ENCODE assay signal across 22 mouse cellular contexts in the genomic region with DNA sequence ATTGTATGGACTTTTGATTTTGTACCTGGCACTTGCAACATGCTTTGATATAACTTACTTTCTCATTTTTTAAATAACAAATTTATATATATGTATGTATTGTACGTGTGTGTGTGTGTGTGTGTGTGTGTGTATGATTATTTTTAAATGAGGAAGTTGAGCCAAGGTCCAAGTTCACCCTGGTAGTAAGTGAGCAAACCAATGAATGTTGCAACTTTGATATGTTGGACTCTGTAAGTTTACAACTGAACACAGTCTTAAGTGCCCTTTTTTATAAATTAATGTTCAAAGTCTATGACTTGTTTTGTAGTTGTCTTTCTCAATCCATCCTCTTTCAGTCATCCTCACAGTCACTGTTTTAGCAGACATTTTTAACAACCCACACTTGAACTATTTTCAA.
DNase-seq lines count a peak whose midpoint lies in the region; ATAC-seq and TF ChIP-seq lines count a peak whose summit lies in the region.
"Had no signal": no experiment of that assay in that cellular context is flagged by ENCODE, and none has a peak within 500 bp of the region (broad histone marks: within the 10 kb centered on the region; RNA-seq: fewer than 3 reads in every experiment).

No protein-coding gene starts in this region.

- no peaks in the 10 kb centered on the region for H3K36me3 ChIP-seq in hindbrain, embryonic 12.5 days
- no peaks in the 10 kb centered on the region for H3K36me3 ChIP-seq in hindbrain, postnatal 0 days (ENCODE audit: insufficient read depth, low read length)
- H3K36me3 ChIP-seq in midbrain, embryonic 10.5 days, result no peaks in the 10 kb centered on the region
- H3K36me3 ChIP-seq in midbrain, embryonic 15.5 days (replicated peaks), result no peaks in the 10 kb centered on the region
- no peaks in the 10 kb centered on the region for H3K36me3 ChIP-seq in hindbrain, embryonic 13.5 days
- H3K36me3 ChIP-seq in intestine, postnatal 0 days (ENCODE audit: control insufficient read depth, insufficient read depth), result no peaks in the 10 kb centered on the region
- H3K36me3 ChIP-seq: forebrain, embryonic 10.5 days had no signal

- H3K4me1 ChIP-seq in hindbrain, embryonic 12.5 days, result peaks cover 5% of the 10 kb centered on the region
- H3K4me1 ChIP-seq in hindbrain, postnatal 0 days (ENCODE audit: insufficient read depth, low read length), result no peaks in the 10 kb centered on the region
- H3K4me1 ChIP-seq in midbrain, embryonic 10.5 days, result peaks cover 15% of the 10 kb centered on the region
- peaks cover 8% of the 10 kb centered on the region; the same call in 1 of the 2 replicates for H3K4me1 ChIP-seq in midbrain, embryonic 15.5 days
- peaks cover 13% of the 10 kb centered on the region for H3K4me1 ChIP-seq in hindbrain, embryonic 13.5 days (replicated peaks)
- no peaks in the 10 kb centered on the region for H3K4me1 ChIP-seq in intestine, postnatal 0 days (replicated peaks; ENCODE audit: control insufficient read depth, insufficient read depth, low read length)

- DNase-seq in hindbrain, postnatal 0 days (ENCODE audit: low spot score), result no peak
- DNase-seq in midbrain, embryonic 10.5 days (ENCODE audit: low spot score), result no peak
- no peak for DNase-seq in c-Kit-positive CD71-positive TER-119-positive erythroid progenitor cells, embryonic 14.5 days (ENCODE audit: low spot score)
- DNase-seq: adrenal gland, adult 2 months; adrenal gland, postnatal 14 days; cerebellum, adult 11-12 months; cerebellum, adult 8-10 months; cerebellum, postnatal 10 days; cerebellum, postnatal 36 days; gastrocnemius, adult 2 months; gastrocnemius, postnatal 14 days; heart, adult 11 months; kidney, adult 11 months had no signal

- 85% methylated on average over 1 of the region's 1 CpGs for WGBS in hindbrain, embryonic 12.5 days
- WGBS in hindbrain, postnatal 0 days, result 85% methylated on average over 1 of the region's 1 CpGs
- 89% methylated on average over 1 of the region's 1 CpGs for WGBS in midbrain, embryonic 10.5 days
- WGBS in midbrain, embryonic 15.5 days, result 88% methylated on average over 1 of the region's 1 CpGs
- WGBS in hindbrain, embryonic 13.5 days, result 84% methylated on average over 1 of the region's 1 CpGs
- WGBS in intestine, postnatal 0 days, result 48% methylated on average over 1 of the region's 1 CpGs

- H3K4me2 ChIP-seq in hindbrain, embryonic 12.5 days (replicated peaks), result no peak overlapping the region
- no peak overlapping the region for H3K4me2 ChIP-seq in hindbrain, postnatal 0 days (ENCODE audit: low read depth, low read length)
- no peak overlapping the region for H3K4me2 ChIP-seq in midbrain, embryonic 15.5 days
- no peak overlapping the region for H3K4me2 ChIP-seq in hindbrain, embryonic 13.5 days
- no peak overlapping the region for H3K4me2 ChIP-seq in intestine, postnatal 0 days (replicated peaks; ENCODE audit: low read depth)
- H3K4me2 ChIP-seq: forebrain, embryonic 13.5 days; heart, embryonic 11.5 days had no signal

- no peaks in the 10 kb centered on the region for H3K9me3 ChIP-seq in hindbrain, embryonic 12.5 days (replicated peaks)
- H3K9me3 ChIP-seq in hindbrain, postnatal 0 days (ENCODE audit: low read length), result no peaks in the 10 kb centered on the region
- no peaks in the 10 kb centered on the region for H3K9me3 ChIP-seq in midbrain, embryonic 10.5 days (replicated peaks)
- H3K9me3 ChIP-seq in midbrain, embryonic 15.5 days, result no peaks in the 10 kb centered on the region
- H3K9me3 ChIP-seq in hindbrain, embryonic 13.5 days, result no peaks in the 10 kb centered on the region
- H3K9me3 ChIP-seq in intestine, postnatal 0 days (ENCODE audit: control insufficient read depth), result no peaks in the 10 kb centered on the region
- H3K9me3 ChIP-seq: forebrain, embryonic 10.5 days; forebrain, embryonic 13.5 days had no signal

- ATAC-seq in hindbrain, embryonic 12.5 days (ENCODE audit: low FRiP score), result no peak
- no peak for ATAC-seq in hindbrain, postnatal 0 days
- ATAC-seq in midbrain, embryonic 15.5 days (replicated peaks), result no peak
- ATAC-seq in hindbrain, embryonic 13.5 days (ENCODE audit: low FRiP score), result no peak
- peak; percentile 97 for ATAC-seq in intestine, postnatal 0 days
- ATAC-seq: CD4-positive, CD25-positive, alpha-beta regulatory T cell, adult 4 months; forebrain, embryonic 13.5 days; forebrain, embryonic 16.5 days had no signal

- no peak overlapping the region for H3K9ac ChIP-seq in hindbrain, embryonic 12.5 days
- H3K9ac ChIP-seq in hindbrain, postnatal 0 days (replicated peaks; ENCODE audit: low read length), result no peak overlapping the region
- H3K9ac ChIP-seq in midbrain, embryonic 15.5 days, result no peak overlapping the region
- no peak overlapping the region for H3K9ac ChIP-seq in hindbrain, embryonic 13.5 days
- H3K9ac ChIP-seq in intestine, postnatal 0 days (ENCODE audit: low read depth, low read length), result no peak overlapping the region
- H3K9ac ChIP-seq: forebrain, embryonic 13.5 days had no signal

- no peak overlapping the region for H3K4me3 ChIP-seq in hindbrain, embryonic 12.5 days
- no peak overlapping the region for H3K4me3 ChIP-seq in hindbrain, postnatal 0 days (ENCODE audit: low read length)
- H3K4me3 ChIP-seq in midbrain, embryonic 10.5 days, result no peak overlapping the region
- H3K4me3 ChIP-seq in midbrain, embryonic 15.5 days, result no peak overlapping the region
- H3K4me3 ChIP-seq in hindbrain, embryonic 13.5 days, result no peak overlapping the region
- no peak overlapping the region for H3K4me3 ChIP-seq in intestine, postnatal 0 days (ENCODE audit: low read depth, low read length)
- H3K4me3 ChIP-seq: forebrain, embryonic 10.5 days; forebrain, embryonic 13.5 days; gastrocnemius, adult 2 months had no signal

- no peak for TF ChIP-seq CTCF in hindbrain, postnatal 0 days (IDR thresholded peaks at IDR 0.05; ENCODE audit: low read depth)
- TF ChIP-seq CTCF in intestine, postnatal 0 days (IDR thresholded peaks at IDR 0.05; ENCODE audit: low read depth), result no peak

- H3K27ac ChIP-seq in hindbrain, embryonic 12.5 days, result peak overlapping the region; percentile 76; the same call in 1 of the 2 replicates
- H3K27ac ChIP-seq in hindbrain, postnatal 0 days, result no peak overlapping the region
- 0 out of 2 replicates have a peak overlapping the region, but pooled peaks have one; percentile 18 for H3K27ac ChIP-seq in midbrain, embryonic 10.5 days (replicated peaks)
- no peak overlapping the region for H3K27ac ChIP-seq in midbrain, embryonic 15.5 days
- H3K27ac ChIP-seq in hindbrain, embryonic 13.5 days, result peak overlapping the region; percentile 55; the same call in 1 of the 2 replicates
- no peak overlapping the region for H3K27ac ChIP-seq in intestine, postnatal 0 days (ENCODE audit: low read depth, low read length)
- H3K27ac ChIP-seq: forebrain, embryonic 10.5 days; forebrain, embryonic 13.5 days; gastrocnemius, adult 2 months had no signal

- H3K27me3 ChIP-seq in hindbrain, embryonic 12.5 days, result no peaks in the 10 kb centered on the region
- H3K27me3 ChIP-seq in hindbrain, postnatal 0 days (ENCODE audit: insufficient read depth, low read length), result no peaks in the 10 kb centered on the region
- H3K27me3 ChIP-seq in midbrain, embryonic 10.5 days (ENCODE audit: low read depth, poor library complexity, severe bottlenecking), result no peaks in the 10 kb centered on the region
- no peaks in the 10 kb centered on the region for H3K27me3 ChIP-seq in midbrain, embryonic 15.5 days (replicated peaks)
- H3K27me3 ChIP-seq in hindbrain, embryonic 13.5 days, result no peaks in the 10 kb centered on the region
- no peaks in the 10 kb centered on the region for H3K27me3 ChIP-seq in intestine, postnatal 0 days (replicated peaks; ENCODE audit: control insufficient read depth, insufficient read depth, low read length)
- H3K27me3 ChIP-seq: forebrain, embryonic 13.5 days had no signal

Comparison
In these comparisons a context has a peak if more than half of its experiments do, and no peak if none do; other contexts are left out.
1. H3K27ac ChIP-seq: peak in hindbrain, embryonic 12.5 days (single experiment), midbrain, embryonic 10.5 days (single experiment) and hindbrain, embryonic 13.5 days (single experiment); none in hindbrain, postnatal 0 days (single experiment), midbrain, embryonic 15.5 days (single experiment) and intestine, postnatal 0 days (single experiment).